In the genomic region with DNA sequence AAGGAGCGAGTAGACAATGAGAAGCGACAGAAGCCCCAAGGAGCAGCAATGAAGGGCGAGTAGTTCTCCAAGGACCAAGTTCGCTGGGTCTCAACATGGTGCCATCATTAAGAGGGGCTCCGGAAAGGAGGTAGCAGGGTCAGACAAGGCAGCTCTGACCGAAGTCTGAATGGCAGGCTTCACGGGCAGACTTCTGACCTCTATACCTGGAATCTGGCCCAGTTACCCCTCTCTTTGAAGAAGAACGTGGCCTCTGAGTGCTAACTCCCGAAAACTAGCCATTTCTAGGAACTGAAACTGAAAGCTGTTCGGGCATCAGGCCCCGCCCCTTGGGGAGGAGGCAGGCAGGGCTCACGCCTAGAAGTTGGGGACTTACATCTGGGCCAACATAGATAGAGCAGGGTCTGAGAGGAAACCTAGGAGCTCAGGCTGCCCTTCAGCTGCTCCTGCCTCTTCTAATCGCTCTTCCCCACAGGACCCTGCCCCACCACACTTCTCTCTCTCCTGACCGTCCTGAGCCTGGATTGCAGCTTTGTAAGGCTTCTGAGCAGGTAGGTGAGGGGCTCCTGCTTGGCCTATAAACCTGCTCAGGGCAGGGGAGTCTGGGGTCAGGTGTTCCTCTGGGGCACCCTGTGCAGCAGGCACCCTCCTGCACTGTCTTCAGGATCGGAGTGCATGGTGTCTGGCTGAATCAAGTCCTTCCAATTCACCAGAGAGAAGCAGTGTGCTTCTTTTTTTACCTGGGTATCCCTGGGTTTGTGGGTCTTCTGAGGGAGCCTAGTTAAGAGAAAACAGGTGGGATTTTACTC, we compare ENCODE assay signal across 8 mouse cellular contexts. TPM values are rescaled to one million over a fixed set of nuclear protein-coding genes. Genes with fewer than 3 reads are reported as not detected.
DNase-seq lines count a peak whose midpoint lies in the region; ATAC-seq and TF ChIP-seq lines count a peak whose summit lies in the region.
"Not testable (repeated sequence)": the region's sequence is repeated elsewhere in the genome, so short reads cannot be mapped to it uniquely, and the experiment has no call there.

Igtp (plus strand) TSS at position 328 of the 809 bp plus-strand sequence.
Irgm2 (plus strand) TSS at position 390 of the 809 bp plus-strand sequence.

- 8% methylated on average over 14 of the region's 15 CpGs for whole genome bisulfite sequencing in forebrain, embryonic 15.5 days
- WGBS in lung, embryonic 14.5 days = 6% methylated on average over 14 of the region's 15 CpGs
- WGBS in neural tube, embryonic 14.5 days = 9% methylated on average over 14 of the region's 15 CpGs

- H3K9me3 ChIP-seq in forebrain, embryonic 15.5 days; lung, embryonic 14.5 days (ENCODE audit: low read depth, low read length); neural tube, embryonic 14.5 days (ENCODE audit: control insufficient read depth, low read length): not testable (repeated sequence)

- intact Hi-C loops in heart, postnatal 14 days (cut with DNase I) = loop anchor here (2.0 kb wide), 1 partner anchor 25 kb away; no protein-coding TSS in a partner anchor

- not testable (repeated sequence) for ATAC-seq in forebrain, embryonic 15.5 days (replicated peaks); neural tube, embryonic 14.5 days (ENCODE audit: low read depth)
- ATAC-seq in lung, embryonic 14.5 days (ENCODE audit: insufficient read depth) = peak; percentile 94

- H3K27me3 ChIP-seq in forebrain, embryonic 15.5 days; lung, embryonic 14.5 days (ENCODE audit: insufficient read depth, low read length); neural tube, embryonic 14.5 days (ENCODE audit: control insufficient read depth, insufficient read depth, low read length); testis, adult 2 months (ENCODE audit: control insufficient read depth, insufficient read depth, low read length): not testable (repeated sequence)

- H3K4me1 ChIP-seq in forebrain, embryonic 15.5 days; lung, embryonic 14.5 days (ENCODE audit: insufficient read depth); neural tube, embryonic 14.5 days (ENCODE audit: control insufficient read depth, insufficient read depth, low read length); testis, adult 2 months (ENCODE audit: control insufficient read depth, insufficient read depth, low read length): not testable (repeated sequence)

- H3K9ac ChIP-seq in forebrain, embryonic 15.5 days (replicated peaks) = 0 out of 2 replicates have a peak within 1 kb of the TSS, but pooled peaks have one; percentile 31
- H3K9ac ChIP-seq in lung, embryonic 14.5 days = peak within 1 kb of the TSS; percentile 41
- peak within 1 kb of the TSS; percentile 21; the same call in 1 of the 2 replicates for H3K9ac ChIP-seq in neural tube, embryonic 14.5 days (replicated peaks; ENCODE audit: low read depth, low read length)

- TF ChIP-seq POLR2A in testis, adult 2 months (IDR thresholded peaks at IDR 0.05; ENCODE audit: control insufficient read depth, low read depth, low read length) = not testable (repeated sequence)

- peak; percentile 90 for DNase-seq in CD4-positive, CD25-positive, alpha-beta regulatory T cell, adult 2 months (ENCODE audit: low read depth, low spot score)
- DNase-seq in c-Kit-positive CD71-positive TER-119-negative erythroid progenitor cells, embryonic 14.5 days (ENCODE audit: low read depth) = peak; percentile 55
- peak; percentile 78 to 84 for DNase-seq in heart, postnatal 14 days
- peak; percentile 83 to 89 for DNase-seq in kidney, postnatal 4 days
- DNase-seq in lung, embryonic 14.5 days = peak; percentile 86

- H3K27ac ChIP-seq in forebrain, embryonic 15.5 days (replicated peaks); lung, embryonic 14.5 days (ENCODE audit: low read depth); neural tube, embryonic 14.5 days (ENCODE audit: low read depth, low read length): not testable (repeated sequence)
- H3K27ac ChIP-seq in testis, adult 2 months (ENCODE audit: control insufficient read depth, insufficient read depth, low read depth, low read length) = peak within 1 kb of the TSS; percentile 47; the same call in 1 of the 2 replicates

- TF ChIP-seq CTCF in lung, embryonic 14.5 days (IDR thresholded peaks at IDR 0.05; ENCODE audit: low read depth); testis, adult 2 months (IDR thresholded peaks at IDR 0.05; ENCODE audit: control insufficient read depth, insufficient read depth, insufficient replicate concordance, low read depth, low read length): not testable (repeated sequence)

- not testable (repeated sequence) for H3K36me3 ChIP-seq in forebrain, embryonic 15.5 days; lung, embryonic 14.5 days (ENCODE audit: insufficient read depth); neural tube, embryonic 14.5 days (ENCODE audit: control insufficient read depth, insufficient read depth, low read length); testis, adult 2 months (ENCODE audit: control insufficient read depth, insufficient read depth, low read length)

- peak within 1 kb of the TSS; percentile 50 for H3K4me2 ChIP-seq in forebrain, embryonic 15.5 days (replicated peaks)
- peak within 1 kb of the TSS; percentile 72 for H3K4me2 ChIP-seq in lung, embryonic 14.5 days
- peak within 1 kb of the TSS; percentile 55 for H3K4me2 ChIP-seq in neural tube, embryonic 14.5 days (ENCODE audit: low read depth, low read length)

- H3K4me3 ChIP-seq in forebrain, embryonic 15.5 days = peak within 1 kb of the TSS; percentile 44
- H3K4me3 ChIP-seq in lung, embryonic 14.5 days (ENCODE audit: low read depth, low read length) = peak within 1 kb of the TSS; percentile 45
- H3K4me3 ChIP-seq in neural tube, embryonic 14.5 days (ENCODE audit: low read depth, low read length) = peak within 1 kb of the TSS; percentile 32
- H3K4me3 ChIP-seq in testis, adult 2 months (ENCODE audit: control insufficient read depth, low read depth, low read length) = peak within 1 kb of the TSS; percentile 88

RNA-seq across cellular contexts. Expression of gene Igtp, which starts in this region (rescaled TPM):
- polyA plus RNA-seq in forebrain, embryonic 15.5 days (2015; fragmentation: Nextera tagmentation; extraction: Ambion mirVana) = 1.3 and 1.5 TPM in 2 replicates
- 1 to 10 TPM; 3.8 to 4.8 TPM for total RNA-seq in heart, postnatal 14 days (2021)
- polyA plus RNA-seq in lung, embryonic 14.5 days (2014; fragmentation: Nextera tagmentation; extraction: Ambion mirVana) = 3.7 and 4.3 TPM in 2 replicates
- polyA plus RNA-seq in neural tube, embryonic 14.5 days (2014; fragmentation: Nextera tagmentation; extraction: Ambion mirVana) = 0.68 and 1.8 TPM in 2 replicates
- polyA plus RNA-seq in testis, adult 2 months (2012; rRNA removed) = 0.59 and 0.61 TPM in 2 replicates

RNA-seq across cellular contexts. Expression of gene Irgm2, which starts in this region (rescaled TPM):
- polyA plus RNA-seq in forebrain, embryonic 15.5 days (2015; fragmentation: Nextera tagmentation; extraction: Ambion mirVana) = 0.55 and 0.86 TPM in 2 replicates
- total RNA-seq in heart, postnatal 14 days (2021) = 1 to 10 TPM; 6.9 to 7.0 TPM
- polyA plus RNA-seq in lung, embryonic 14.5 days (2014; fragmentation: Nextera tagmentation; extraction: Ambion mirVana) = 1.8 and 1.9 TPM in 2 replicates
- 0.32 and 1.0 TPM in 2 replicates for polyA plus RNA-seq in neural tube, embryonic 14.5 days (2014; fragmentation: Nextera tagmentation; extraction: Ambion mirVana)
- 0.48 and 0.79 TPM in 2 replicates for polyA plus RNA-seq in testis, adult 2 months (2012; rRNA removed)

Comparison
In these comparisons a context has a peak if more than half of its experiments do, and no peak if none do; other contexts are left out.
1. H3K4me3 ChIP-seq: peak in every context shown above with its lines; median percentile 88 in testis, adult 2 months; 45 in lung, embryonic 14.5 days; 44 in forebrain, embryonic 15.5 days; 32 in neural tube, embryonic 14.5 days.